Mouse (Mus musculus) gastrocnemius, postnatal 14 days (tissue): ENCODE results near the gene Rps15. TPM values are rescaled to one million over a fixed set of nuclear protein-coding genes. Genes with fewer than 3 reads are reported as not detected.
A peak's percentile ranks its signal among the peaks of the same experiment; 100 is the strongest.

Experiments
- DNase-seq: peaks from one replicate; pipeline ENCODE4 v3.0.0; 2021; ENCODE audit warnings: mixed read lengths
- intact Hi-C: fragments of 180-260 bp; cut with DNase I; formaldehyde crosslinking; loops from one replicate; pipeline ENCODE4 v1.15.1; 2025; ENCODE audit warnings: low total_unique reads
- total RNA-seq, 2 experiments: library from RNA; stranded (reverse); gene quantifications; 2 replicates each; pipeline ENCODE4 v1.2.3; 2021

Rps15 gene
- total RNA-seq, 2 experiments from 2014 or later, result 741 to 829 TPM

- DNase-seq, result no peak
- intact Hi-C loops, result no loop called here
Observed at GRCm38 (mm10) chr10:80304458-80304857, 12.2 kb downstream of the Rps15 start.

- intact Hi-C loops, result no loop called here
- DNase-seq, result no peak
Observed at GRCm38 (mm10) chr10:80304862-80305261, 12.6 kb downstream of the Rps15 start.

- intact Hi-C loops, result no loop called here
Observed at GRCm38 (mm10) chr10:80311560-80311959, 19.3 kb downstream of the Rps15 start.

GRCm38 (mm10) chr10:80312586-80313504, 20.6 kb downstream of the Rps15 start:
- intact Hi-C loops, result no loop called here
- DNase-seq, result no peak

More at GRCm38 (mm10) chr10:80311560-80311959, 19.3 kb downstream of the Rps15 start:
- DNase-seq, result no peak

GRCm38 (mm10) chr10:80313627-80314201, 21.5 kb downstream of the Rps15 start:
- intact Hi-C loops, result no loop called here
- DNase-seq, result peak; percentile 48

GRCm38 (mm10) chr10:80314494-80315001, 22.3 kb downstream of the Rps15 start:
- no peak for DNase-seq
- intact Hi-C loops, result no loop called here

- no peak for DNase-seq
- intact Hi-C loops, result no loop called here
Observed at GRCm38 (mm10) chr10:80315315-80315714, 23.1 kb downstream of the Rps15 start.

GRCm38 (mm10) chr10:80316359-80316781, 24.1 kb downstream of the Rps15 start:
- no peak for DNase-seq
- intact Hi-C loops, result no loop called here

GRCm38 (mm10) chr10:80317011-80317410, 24.8 kb downstream of the Rps15 start:
- intact Hi-C loops, result no loop called here
- no peak for DNase-seq

GRCm38 (mm10) chr10:80320340-80320760, 28.1 kb downstream of the Rps15 start, which contains the start of gene 2310011J03Rik:
TSS of gene 2310011J03Rik (minus strand) at chr10:80320537.
- DNase-seq, result peak; percentile 93
- intact Hi-C loops, result no loop called here

- intact Hi-C loops, result no loop called here
- DNase-seq, result no peak
Observed at GRCm38 (mm10) chr10:80321014-80321669, 28.9 kb downstream of the Rps15 start.

GRCm38 (mm10) chr10:80321670-80322581, 29.7 kb downstream of the Rps15 start:
- intact Hi-C loops, result no loop called here
- no peak for DNase-seq

GRCm38 (mm10) chr10:80322811-80323211, 30.6 kb downstream of the Rps15 start:
- intact Hi-C loops, result no loop called here
- no peak for DNase-seq

GRCm38 (mm10) chr10:80323261-80324119, 31.2 kb downstream of the Rps15 start:
- peak; percentile 73 for DNase-seq
- intact Hi-C loops, result no loop called here

GRCm38 (mm10) chr10:80324120-80325037, 32.1 kb downstream of the Rps15 start:
- intact Hi-C loops, result no loop called here
- DNase-seq, result no peak

GRCm38 (mm10) chr10:80325045-80325444, 32.8 kb downstream of the Rps15 start:
- intact Hi-C loops, result no loop called here
- DNase-seq, result no peak
